Mouse (Mus musculus) frontal cortex, postnatal 14 days (tissue): ENCODE measurements at regions not wholly inside any gene's neighbourhood (a gene's known extent, or its start where the extent isn't known, plus 50 kb on each side); places are given as distances from the start of the nearest gene placed in this dataset.

ENCODE experiments used
- DNase-seq, 2 experiments: peaks; one replicate each; pipeline ENCODE4 v3.0.0; 2022; ENCODE audit warnings: low spot score in 2 of 2

DNA sequence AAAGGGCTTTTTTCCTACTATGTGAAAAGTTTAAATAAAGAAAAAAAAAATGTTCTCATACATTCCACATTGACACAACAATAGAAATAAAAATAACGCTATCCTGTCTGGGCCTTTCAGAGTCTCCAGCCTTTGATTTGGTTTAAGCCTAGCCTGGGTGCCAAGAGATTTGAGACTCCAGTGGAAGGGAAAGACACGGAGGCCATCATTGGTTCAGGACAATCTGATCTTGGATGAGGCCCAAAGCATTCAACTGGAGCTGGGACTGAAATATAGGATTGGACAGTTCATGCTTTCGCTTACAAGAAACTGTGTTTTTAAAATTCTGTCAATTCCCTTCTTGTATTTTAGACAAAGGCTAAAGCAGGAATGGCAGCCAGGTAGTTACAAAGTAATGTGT is 294.7 kb upstream of the Cited2 start:
- DNase-seq, result no peak

GRCm38 (mm10) chr10:17431068-17431467 is 291.9 kb upstream of the Cited2 start:
- DNase-seq, result no peak

DNA sequence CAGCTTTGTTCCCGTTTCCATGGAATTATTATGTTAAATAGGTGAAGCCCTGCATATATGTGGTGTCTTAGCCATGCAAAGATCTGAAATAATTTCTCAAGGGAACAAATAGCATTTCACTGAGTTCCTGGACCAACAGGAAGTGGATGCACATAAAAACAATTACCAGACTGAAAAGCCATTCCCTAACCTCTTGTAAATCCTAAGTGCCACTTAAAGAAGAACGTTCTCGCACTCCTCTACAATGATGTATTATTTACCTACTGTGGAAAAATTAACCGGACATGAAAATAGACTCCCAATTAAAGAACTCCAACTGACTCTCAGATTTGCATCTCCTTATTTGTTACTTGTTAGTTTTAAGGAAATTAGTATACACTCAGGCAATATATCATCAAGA is 288.9 kb upstream of the Cited2 start:
- no peak for DNase-seq

DNA sequence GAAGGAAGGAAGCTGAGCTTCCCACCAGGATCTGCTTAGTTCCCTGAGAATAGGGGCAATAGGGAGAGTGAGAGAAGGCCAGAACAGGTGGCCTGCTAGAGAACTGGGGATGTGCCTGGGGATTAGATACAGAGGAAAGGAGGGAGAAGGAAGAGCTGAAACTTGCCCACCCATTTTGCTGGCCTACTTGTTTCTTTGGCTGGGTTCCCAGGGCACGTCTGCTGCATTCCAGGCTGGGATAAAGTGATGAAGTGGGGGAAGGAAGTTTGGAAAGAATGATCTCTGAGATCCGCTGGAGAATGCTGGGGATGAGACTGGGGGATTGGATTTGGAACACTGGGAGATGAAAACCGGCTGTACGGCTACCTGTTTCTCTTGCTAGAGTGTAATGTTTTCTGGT is 272.8 kb upstream of the Cited2 start:
- DNase-seq, result no peak

DNA sequence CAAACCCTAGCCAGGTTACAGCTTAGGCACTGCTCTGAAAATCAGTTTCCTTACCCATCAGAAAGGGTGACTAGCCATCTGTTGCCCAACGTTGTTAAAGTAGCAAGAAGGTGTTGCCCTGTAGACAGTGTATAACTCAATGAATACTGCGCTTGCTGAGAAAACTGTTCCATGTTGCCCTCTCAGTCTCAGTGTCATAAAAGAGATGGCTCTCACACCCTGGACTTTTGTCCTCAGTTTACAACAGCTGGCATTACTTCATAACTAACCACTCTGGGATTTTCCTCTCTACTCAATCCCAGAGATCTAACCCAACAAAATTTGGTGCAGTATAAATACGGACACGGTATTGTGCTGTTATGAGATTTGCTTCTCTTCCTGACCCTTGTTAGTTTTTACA is 252.1 kb upstream of the Cited2 start:
- DNase-seq, result no peak

DNA sequence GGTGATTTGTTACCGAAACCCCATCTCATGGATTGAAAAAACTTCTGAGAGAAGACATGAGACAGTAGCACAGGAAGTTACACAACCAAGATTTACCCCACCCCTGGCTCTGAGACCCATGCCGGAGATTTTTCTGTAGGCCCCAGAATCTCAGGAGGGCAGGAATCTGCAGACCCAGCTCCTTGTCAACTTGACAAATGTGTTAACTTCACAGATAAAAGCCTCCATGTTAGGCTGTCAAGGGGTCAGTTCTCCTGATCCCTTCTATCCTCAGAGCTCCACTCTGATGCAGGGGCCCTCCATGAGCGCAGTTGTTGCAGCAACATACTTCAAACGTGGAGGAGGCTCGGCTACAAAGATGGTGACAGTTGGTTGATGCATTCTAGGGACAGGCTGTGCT is 250.5 kb upstream of the Cited2 start:
- no peak for DNase-seq

GRCm38 (mm10) chr10:17475976-17476375 is 247.0 kb upstream of the Cited2 start:
- no peak for DNase-seq

GRCm38 (mm10) chr10:17476720-17477119 is 246.3 kb upstream of the Cited2 start:
- no peak for DNase-seq

DNA sequence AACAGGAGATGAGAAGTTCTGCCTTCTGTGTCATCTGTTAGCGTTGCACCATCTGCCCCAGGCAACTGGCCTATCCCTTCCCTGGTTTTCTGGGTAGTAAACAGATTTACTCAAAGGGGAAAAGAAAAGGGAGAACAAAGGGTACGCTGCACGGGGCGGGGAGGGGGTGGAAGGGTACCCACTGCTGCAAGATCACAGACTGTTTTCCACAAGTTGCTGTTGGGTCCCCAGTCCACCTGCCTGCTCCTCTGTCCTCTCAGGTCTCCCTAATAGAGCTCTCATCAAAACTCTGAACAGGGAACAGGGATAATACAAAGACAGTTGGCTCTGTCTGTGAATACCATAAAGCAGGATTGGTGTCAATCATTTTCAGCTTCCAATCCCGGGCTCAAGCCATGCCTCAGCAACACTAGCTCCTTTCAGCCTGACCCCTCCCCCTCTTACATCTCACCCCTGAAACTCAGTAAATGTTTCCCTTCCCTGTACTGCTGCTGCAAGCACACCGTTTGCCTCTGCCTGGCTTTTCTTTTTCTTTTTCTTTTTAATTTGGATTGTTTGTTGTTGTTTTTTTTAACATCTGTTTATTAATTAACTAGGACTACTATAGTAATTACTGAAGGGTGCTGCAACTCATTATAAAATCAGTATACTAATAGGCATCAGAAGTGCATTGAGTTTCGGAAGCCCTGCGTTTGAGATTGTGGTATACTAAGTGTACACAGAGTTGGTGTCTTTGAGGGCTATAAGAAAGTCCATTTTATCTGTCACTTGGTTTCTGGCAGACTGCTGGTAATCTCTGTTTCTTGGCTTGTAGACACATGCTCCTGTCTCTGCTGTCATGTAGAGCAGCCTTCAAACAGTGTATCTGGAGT is 244.0 kb upstream of the Cited2 start:
- no peak for DNase-seq

GRCm38 (mm10) chr10:17482751-17483150 is 240.3 kb upstream of the Cited2 start:
- no peak for DNase-seq

DNA sequence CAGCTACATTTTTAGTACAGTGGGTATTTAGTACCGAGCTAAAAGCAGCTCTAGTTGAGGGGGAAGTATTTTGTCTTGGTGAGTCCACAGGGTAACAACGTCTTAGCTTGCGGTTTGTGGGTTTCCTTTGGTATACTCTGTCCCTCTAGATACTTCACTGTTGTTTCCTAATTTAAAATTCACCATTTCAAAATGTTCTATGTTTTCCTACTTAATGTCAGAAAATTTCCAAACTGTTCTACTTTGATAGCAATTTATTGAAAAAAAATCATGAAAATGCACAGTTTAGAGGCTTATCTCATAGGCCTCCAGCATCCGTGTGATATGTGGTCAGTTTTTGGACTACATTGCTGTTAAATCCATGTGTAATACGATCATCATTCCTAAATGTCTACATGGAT is 238.0 kb upstream of the Cited2 start:
- DNase-seq, result no peak

GRCm38 (mm10) chr10:17485515-17485914 is 237.5 kb upstream of the Cited2 start:
- DNase-seq, result no peak

DNA sequence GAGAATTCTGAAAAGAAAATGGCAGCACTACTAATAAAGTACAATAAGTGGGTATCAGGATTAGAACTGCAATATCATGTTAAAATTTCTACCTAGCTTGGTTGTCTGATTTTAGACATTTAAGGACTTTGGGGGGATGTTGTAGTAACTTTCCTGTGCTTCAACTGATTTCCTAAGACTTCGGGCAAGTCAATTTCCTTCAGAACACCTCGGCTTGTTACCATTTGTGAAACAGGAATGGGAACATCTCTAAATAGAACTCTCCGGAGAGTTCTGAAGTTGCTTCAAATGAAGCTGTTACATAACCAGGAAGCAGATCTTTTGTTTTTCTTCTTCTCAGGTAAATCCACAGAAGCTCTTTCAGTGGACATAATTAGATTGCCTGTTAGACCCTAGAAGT is 237.0 kb upstream of the Cited2 start:
- DNase-seq, result no peak

GRCm38 (mm10) chr10:17487460-17487859 is 235.6 kb upstream of the Cited2 start:
- no peak for DNase-seq

- DNase-seq, result no peak
These were observed 231.3 kb upstream of the Cited2 start for GRCm38 (mm10) chr10:17491611-17492305.

DNA sequence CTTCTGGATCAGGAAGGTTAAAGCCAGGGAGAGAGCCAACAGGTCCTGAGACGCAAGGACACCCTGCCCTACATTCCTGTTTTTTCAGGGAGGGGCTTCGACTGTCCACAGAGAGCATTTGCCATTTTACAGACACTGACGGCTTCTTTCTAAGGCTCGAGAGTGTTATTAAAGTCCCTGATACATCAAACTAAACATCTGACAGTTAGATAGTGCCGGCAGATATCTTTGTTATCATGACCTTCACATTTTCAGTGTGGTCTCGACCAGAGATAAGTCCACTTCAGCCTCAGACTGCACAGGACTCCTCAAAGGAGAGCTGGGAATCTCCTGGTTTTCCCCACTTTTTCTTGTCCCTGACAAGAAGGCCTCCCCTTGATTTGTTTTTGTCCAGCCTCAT is 229.9 kb upstream of the Cited2 start:
- no peak for DNase-seq

DNA sequence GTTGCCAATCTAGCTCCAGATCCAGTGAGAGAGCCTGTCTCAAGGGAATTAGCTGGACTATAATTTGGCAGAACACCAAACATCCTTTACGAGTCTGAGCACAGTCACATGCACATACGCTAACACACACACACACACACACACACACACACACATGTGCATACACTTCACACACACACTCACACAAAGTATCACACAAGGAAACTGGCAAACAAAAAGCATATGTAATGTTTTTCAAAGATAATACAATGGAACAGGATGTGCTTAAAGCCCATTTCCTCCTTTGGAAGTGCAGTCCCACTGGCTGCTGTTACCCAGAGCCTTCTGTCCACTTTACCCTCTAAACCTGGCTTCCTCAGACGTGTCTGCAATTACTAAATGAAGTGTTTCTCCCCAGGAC is 226.2 kb upstream of the Cited2 start:
- DNase-seq, result no peak

DNA sequence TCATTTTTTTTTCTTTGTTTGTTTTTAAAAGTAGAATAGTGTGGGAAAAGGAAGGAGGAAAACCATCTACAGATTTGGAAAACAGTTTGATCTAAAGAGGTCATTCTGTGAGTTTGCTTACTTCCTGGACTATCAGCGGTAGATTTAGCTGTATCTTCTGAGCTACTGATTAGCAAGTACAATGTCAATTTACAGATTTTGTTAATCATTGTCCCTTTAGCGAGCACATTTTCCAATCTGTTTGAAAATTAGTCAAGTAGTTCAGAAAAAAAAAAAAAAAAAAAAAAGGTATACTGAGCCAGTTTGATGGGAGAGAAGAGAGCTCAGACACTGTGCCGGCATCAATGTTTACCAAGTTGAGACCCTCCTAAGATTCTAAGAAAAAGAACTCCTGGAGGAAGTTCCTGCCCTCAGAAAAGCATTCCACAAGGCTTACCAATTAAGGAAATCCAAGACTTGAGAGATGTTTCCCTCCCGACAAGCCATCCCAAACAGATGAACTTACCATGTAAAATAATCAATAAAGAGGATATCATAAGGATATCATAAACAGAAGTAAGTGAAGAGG is 212.3 kb upstream of the Cited2 start:
- no peak for DNase-seq

DNA sequence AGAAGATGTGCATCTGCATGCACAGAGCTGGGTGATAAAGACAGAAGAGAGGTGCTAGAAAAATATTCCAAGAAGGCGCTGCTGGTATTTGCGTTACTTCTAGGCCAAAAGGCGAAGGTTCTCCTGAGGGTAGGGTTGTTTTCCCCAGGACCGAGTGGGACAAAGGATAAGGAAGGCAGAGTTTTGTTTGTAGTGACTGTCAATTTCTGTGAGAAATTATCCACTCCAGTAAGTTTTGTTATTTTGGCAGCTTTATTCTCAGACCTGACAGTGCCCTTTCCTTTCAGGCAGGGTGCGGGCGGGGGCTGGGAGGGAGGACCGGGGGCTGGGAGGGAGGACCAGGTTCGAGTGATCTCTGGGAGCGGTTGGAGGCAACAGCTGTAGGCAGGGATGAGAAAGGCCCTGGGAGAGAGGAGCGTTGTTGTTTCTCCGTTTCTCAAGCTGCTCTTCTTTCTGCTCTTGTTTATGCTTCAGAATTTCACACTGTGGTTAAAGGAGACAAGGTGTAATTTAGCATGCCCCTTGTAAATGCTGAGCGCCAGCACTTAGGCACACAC is 211.2 kb upstream of the Cited2 start:
- no peak for DNase-seq

DNA sequence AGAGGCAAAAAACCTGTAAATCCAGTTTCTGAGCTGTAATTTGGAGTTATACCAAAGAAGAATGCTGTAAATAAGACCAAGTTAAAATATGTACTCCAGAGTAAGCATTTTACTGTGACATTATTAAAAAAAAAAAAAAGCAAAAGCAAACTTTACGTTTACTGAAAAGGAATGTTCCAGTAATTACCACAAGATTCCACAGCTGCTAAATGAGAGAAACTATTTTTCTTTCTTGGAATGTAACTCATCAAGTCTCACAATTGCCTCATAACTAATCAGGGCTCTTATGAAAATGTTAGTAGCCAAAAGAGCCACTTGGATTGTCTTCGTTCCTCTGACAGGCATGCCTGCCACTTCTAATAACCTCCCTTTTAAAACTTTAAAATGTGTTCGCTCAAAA is 210.5 kb upstream of the Cited2 start:
- no peak for DNase-seq

- DNase-seq, result no peak
These were observed 209.3 kb upstream of the Cited2 start for GRCm38 (mm10) chr10:17513756-17514155.

- no peak for DNase-seq
These were observed 206.9 kb upstream of the Cited2 start for GRCm38 (mm10) chr10:17516068-17516467.
